Mouse (Mus musculus): ENCODE measurements around the gene Hes2. TPM values are rescaled to one million over a fixed set of nuclear protein-coding genes. Genes with fewer than 3 reads are reported as not detected.

The Hes2 gene
- polyA plus RNA-seq, 1 experiment: not detected

GRCm38 (mm10) chr4:152190701-152191100 is 32.0 kb downstream of the Hes2 start:
- DNase-seq: no peak
- no peaks in the 10 kb centered on the region for H3K27me3 ChIP-seq (ENCODE audit: control insufficient read depth, insufficient read depth, low read length)
- 68% methylated on average over 5 of the region's 5 CpGs for WGBS
- H3K4me3 ChIP-seq (replicated peaks; ENCODE audit: insufficient read depth, low read depth, low read length): no peak overlapping the region
- peaks cover 36% of the 10 kb centered on the region for H3K4me1 ChIP-seq (ENCODE audit: control insufficient read depth, insufficient read depth, low read length)
- peak overlapping the region; percentile 35; the same call in 1 of the 2 replicates for H3K27ac ChIP-seq (ENCODE audit: insufficient read depth, low read length)
- no peak for TF ChIP-seq POLR2A (IDR thresholded peaks at IDR 0.05; ENCODE audit: borderline replicate concordance, insufficient read depth, low read length)
- no peak for TF ChIP-seq CTCF (IDR thresholded peaks at IDR 0.05; ENCODE audit: borderline replicate concordance, insufficient read depth, low read depth, low read length)

GRCm38 (mm10) chr4:152192569-152192968 is 33.9 kb downstream of the Hes2 start:
- WGBS: 36% methylated on average over 4 of the region's 4 CpGs
- DNase-seq: no peak
- Histone ChIP-seq H3K4me1 (ENCODE audit: control insufficient read depth, insufficient read depth, low read length) (peaks cover 31% of the 10 kb centered on the region), H3K27ac (ENCODE audit: insufficient read depth, low read length) (peak overlapping the region; percentile 29; the same call in 1 of the 2 replicates), H3K27me3 (ENCODE audit: control insufficient read depth, insufficient read depth, low read length) (no peaks in the 10 kb centered on the region), H3K4me3 (replicated peaks; ENCODE audit: insufficient read depth, low read depth, low read length) (no peak overlapping the region)
- TF ChIP-seq POLR2A (IDR thresholded peaks at IDR 0.05; ENCODE audit: borderline replicate concordance, insufficient read depth, low read length) (no peak), CTCF (IDR thresholded peaks at IDR 0.05; ENCODE audit: borderline replicate concordance, insufficient read depth, low read depth, low read length) (no peak)

- no peak overlapping the region for H3K27ac ChIP-seq (ENCODE audit: insufficient read depth, low read length)
- H3K4me1 ChIP-seq (ENCODE audit: control insufficient read depth, insufficient read depth, low read length): peaks cover 28% of the 10 kb centered on the region
- no peaks in the 10 kb centered on the region for H3K27me3 ChIP-seq (ENCODE audit: control insufficient read depth, insufficient read depth, low read length)
- H3K4me3 ChIP-seq (replicated peaks; ENCODE audit: insufficient read depth, low read depth, low read length): no peak overlapping the region
- peak; percentile 54 to 73 for DNase-seq
- TF ChIP-seq CTCF (IDR thresholded peaks at IDR 0.05; ENCODE audit: borderline replicate concordance, insufficient read depth, low read depth, low read length) (no peak), POLR2A (IDR thresholded peaks at IDR 0.05; ENCODE audit: borderline replicate concordance, insufficient read depth, low read length) (no peak)
- 66% methylated on average over 3 of the region's 3 CpGs for WGBS
These were observed 36.0 kb downstream of the Hes2 start for GRCm38 (mm10) chr4:152194476-152195175.

- no peak overlapping the region for H3K27ac ChIP-seq (ENCODE audit: insufficient read depth, low read length)
- H3K4me3 ChIP-seq (replicated peaks; ENCODE audit: insufficient read depth, low read depth, low read length): no peak overlapping the region
- DNase-seq: no peak
- H3K27me3 ChIP-seq (ENCODE audit: control insufficient read depth, insufficient read depth, low read length): no peaks in the 10 kb centered on the region
- peaks cover 24% of the 10 kb centered on the region for H3K4me1 ChIP-seq (ENCODE audit: control insufficient read depth, insufficient read depth, low read length)
- TF ChIP-seq CTCF (IDR thresholded peaks at IDR 0.05; ENCODE audit: borderline replicate concordance, insufficient read depth, low read depth, low read length) (no peak), POLR2A (IDR thresholded peaks at IDR 0.05; ENCODE audit: borderline replicate concordance, insufficient read depth, low read length) (no peak)
- 77% methylated on average over 9 of the region's 9 CpGs for WGBS
These were observed 37.6 kb downstream of the Hes2 start for GRCm38 (mm10) chr4:152196276-152196675.

- peaks cover 32% of the 10 kb centered on the region for H3K4me1 ChIP-seq (ENCODE audit: control insufficient read depth, insufficient read depth, low read length)
- WGBS: 84% methylated on average over 5 of the region's 5 CpGs
- no peak for DNase-seq
- H3K27me3 ChIP-seq (ENCODE audit: control insufficient read depth, insufficient read depth, low read length): no peaks in the 10 kb centered on the region
- TF ChIP-seq POLR2A (IDR thresholded peaks at IDR 0.05; ENCODE audit: borderline replicate concordance, insufficient read depth, low read length) (no peak), CTCF (IDR thresholded peaks at IDR 0.05; ENCODE audit: borderline replicate concordance, insufficient read depth, low read depth, low read length) (no peak)
- no peak overlapping the region for H3K27ac ChIP-seq (ENCODE audit: insufficient read depth, low read length)
- H3K4me3 ChIP-seq (replicated peaks; ENCODE audit: insufficient read depth, low read depth, low read length): no peak overlapping the region
These were observed 38.9 kb downstream of the Hes2 start for GRCm38 (mm10) chr4:152197545-152197944.

GRCm38 (mm10) chr4:152199617-152200016 is 41.0 kb downstream of the Hes2 start:
- H3K27ac ChIP-seq (ENCODE audit: insufficient read depth, low read length): no peak overlapping the region
- 63% methylated on average over 1 of the region's 1 CpGs for WGBS
- H3K4me3 ChIP-seq (replicated peaks; ENCODE audit: insufficient read depth, low read depth, low read length): no peak overlapping the region
- TF ChIP-seq POLR2A (IDR thresholded peaks at IDR 0.05; ENCODE audit: borderline replicate concordance, insufficient read depth, low read length): no peak
- TF ChIP-seq CTCF (IDR thresholded peaks at IDR 0.05; ENCODE audit: borderline replicate concordance, insufficient read depth, low read depth, low read length): no peak
- no peaks in the 10 kb centered on the region for H3K27me3 ChIP-seq (ENCODE audit: control insufficient read depth, insufficient read depth, low read length)
- no peak for DNase-seq
- H3K4me1 ChIP-seq (ENCODE audit: control insufficient read depth, insufficient read depth, low read length): peaks cover 37% of the 10 kb centered on the region

GRCm38 (mm10) chr4:152201492-152201891 is 42.8 kb downstream of the Hes2 start:
- H3K27ac ChIP-seq (ENCODE audit: insufficient read depth, low read length): no peak overlapping the region
- no peak for TF ChIP-seq CTCF (IDR thresholded peaks at IDR 0.05; ENCODE audit: borderline replicate concordance, insufficient read depth, low read depth, low read length)
- no peak for TF ChIP-seq POLR2A (IDR thresholded peaks at IDR 0.05; ENCODE audit: borderline replicate concordance, insufficient read depth, low read length)
- DNase-seq: no peak

GRCm38 (mm10) chr4:152202418-152202817 is 43.8 kb downstream of the Hes2 start:
- H3K27ac ChIP-seq (ENCODE audit: insufficient read depth, low read length): no peak overlapping the region
- no peak for DNase-seq
- no peak for TF ChIP-seq CTCF (IDR thresholded peaks at IDR 0.05; ENCODE audit: borderline replicate concordance, insufficient read depth, low read depth, low read length)
- TF ChIP-seq POLR2A (IDR thresholded peaks at IDR 0.05; ENCODE audit: borderline replicate concordance, insufficient read depth, low read length): no peak
- no peak overlapping the region for H3K4me3 ChIP-seq (replicated peaks; ENCODE audit: insufficient read depth, low read depth, low read length)
- no peaks in the 10 kb centered on the region for H3K27me3 ChIP-seq (ENCODE audit: control insufficient read depth, insufficient read depth, low read length)
- WGBS: 90% methylated on average over 1 of the region's 1 CpGs
- peaks cover 44% of the 10 kb centered on the region for H3K4me1 ChIP-seq (ENCODE audit: control insufficient read depth, insufficient read depth, low read length)

More at GRCm38 (mm10) chr4:152201492-152201891, 42.8 kb downstream of the Hes2 start:
- Histone ChIP-seq H3K4me3 (replicated peaks; ENCODE audit: insufficient read depth, low read depth, low read length) (no peak overlapping the region), H3K27me3 (ENCODE audit: control insufficient read depth, insufficient read depth, low read length) (no peaks in the 10 kb centered on the region), H3K4me1 (ENCODE audit: control insufficient read depth, insufficient read depth, low read length) (peaks cover 46% of the 10 kb centered on the region)
- 59% methylated on average over 6 of the region's 6 CpGs for WGBS
